Mouse (Mus musculus) thymus, postnatal 0 days (tissue): Measurements from ENCODE around the gene Atxn10. TPM values are rescaled to one million over a fixed set of nuclear protein-coding genes. Genes with fewer than 3 reads are reported as not detected.

Experiments used
- DNase-seq: peaks from one replicate; pipeline ENCODE4 v3.0.0-alpha.2; 2015; ENCODE audit warnings: low spot score
- polyA plus RNA-seq: library from polyadenylated mRNA; unstranded; fragments of >200 nt; fragmentation: Nextera tagmentation; extraction: Ambion mirVana; gene quantifications from 2 replicates; pipeline ENCODE4 v1.2.1, GENCODE M21; 2015

The Atxn10 gene
- polyA plus RNA-seq, 1 experiment from 2014 or later, result 226 TPM

- DNase-seq, result peak; percentile 21
Measured at GRCm38 (mm10) chr15:85401926-85402325, 65.9 kb downstream of the Atxn10 start.

- DNase-seq, result peak; percentile 73
Measured at GRCm38 (mm10) chr15:85403256-85403731, 67.2 kb downstream of the Atxn10 start.

GRCm38 (mm10) chr15:85404739-85405138 lies 68.7 kb downstream of the Atxn10 start:
- DNase-seq, result no peak

- DNase-seq, result no peak
Measured at GRCm38 (mm10) chr15:85405567-85405966, 69.5 kb downstream of the Atxn10 start.

- peak; percentile 53 for DNase-seq
Measured at GRCm38 (mm10) chr15:85406846-85407245, 70.8 kb downstream of the Atxn10 start.

DNA sequence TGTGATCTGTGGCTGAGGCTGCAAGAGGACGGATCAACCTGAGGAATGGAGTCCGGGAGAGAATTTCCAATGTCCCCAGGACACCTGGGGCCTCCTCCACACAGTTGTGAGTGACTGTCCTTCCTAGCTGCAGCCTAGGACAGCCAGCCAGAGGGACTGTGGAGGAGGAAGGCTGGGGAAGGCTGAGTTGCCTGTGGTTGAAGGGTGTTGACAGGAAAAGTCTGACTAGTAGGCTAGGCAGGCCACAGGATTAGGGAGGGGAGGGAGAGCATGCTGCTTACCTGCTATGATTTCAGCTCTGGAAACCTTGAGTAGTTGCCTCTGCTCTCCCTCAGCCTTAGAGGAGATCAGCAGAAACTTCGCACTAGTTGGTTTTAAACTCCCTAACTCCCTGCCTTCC lies 71.3 kb downstream of the Atxn10 start:
- DNase-seq, result no peak

GRCm38 (mm10) chr15:85408790-85409189 lies 72.7 kb downstream of the Atxn10 start:
- no peak for DNase-seq

DNA sequence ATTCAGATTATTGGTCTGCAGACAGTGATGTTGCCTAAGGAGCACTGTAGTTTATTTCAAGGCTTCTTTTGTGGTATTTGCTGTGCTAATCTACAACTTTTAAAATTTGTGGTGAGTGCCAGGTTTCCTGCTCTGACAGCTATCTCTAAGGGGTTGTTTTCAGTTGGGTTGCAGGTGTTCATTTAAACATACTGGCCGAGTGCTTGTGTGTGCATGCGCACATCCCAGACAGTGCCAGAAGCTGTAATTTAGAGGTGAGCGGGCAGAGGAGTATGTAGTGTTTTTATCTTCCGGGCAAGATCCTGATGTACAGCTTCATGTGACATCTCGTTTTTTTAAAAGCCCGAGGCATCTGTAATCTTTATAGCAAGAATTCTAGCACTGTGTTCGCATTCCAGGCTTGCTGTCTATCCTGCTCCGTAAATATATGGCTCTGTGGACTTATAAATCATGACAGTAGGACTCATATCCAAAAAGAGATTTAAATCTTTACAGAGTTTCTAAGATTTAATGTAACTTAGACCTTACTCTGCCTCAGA lies 73.3 kb downstream of the Atxn10 start:
- peak; percentile 83 for DNase-seq

GRCm38 (mm10) chr15:85409836-85410235 lies 73.8 kb downstream of the Atxn10 start:
- peak; percentile 14 for DNase-seq

DNA sequence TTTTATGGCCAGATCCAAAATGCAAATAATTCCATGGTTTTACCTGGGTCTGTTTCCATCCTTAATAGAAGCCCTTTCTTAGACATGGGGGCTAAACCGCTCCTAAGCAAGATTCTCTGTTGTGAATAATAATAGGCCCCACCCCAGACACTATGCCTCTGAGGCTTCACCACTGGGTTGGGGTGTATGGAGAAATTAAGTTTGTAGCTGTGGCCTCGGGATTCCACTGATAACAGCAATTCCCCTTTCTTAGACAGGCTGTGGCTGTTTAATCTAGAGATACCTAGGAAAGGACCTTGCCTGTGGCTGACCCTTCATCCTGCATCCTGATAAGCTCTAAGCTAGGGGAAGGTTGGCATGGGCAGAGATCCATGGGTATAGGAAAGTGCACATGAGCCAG lies 78.6 kb downstream of the Atxn10 start:
- DNase-seq, result no peak

- DNase-seq, result no peak
Measured at GRCm38 (mm10) chr15:85420686-85421085, 84.6 kb downstream of the Atxn10 start.

- no peak for DNase-seq
Measured at GRCm38 (mm10) chr15:85424197-85424596, 88.2 kb downstream of the Atxn10 start.

- no peak for DNase-seq
Measured at GRCm38 (mm10) chr15:85428140-85428539, 92.1 kb downstream of the Atxn10 start.

DNA sequence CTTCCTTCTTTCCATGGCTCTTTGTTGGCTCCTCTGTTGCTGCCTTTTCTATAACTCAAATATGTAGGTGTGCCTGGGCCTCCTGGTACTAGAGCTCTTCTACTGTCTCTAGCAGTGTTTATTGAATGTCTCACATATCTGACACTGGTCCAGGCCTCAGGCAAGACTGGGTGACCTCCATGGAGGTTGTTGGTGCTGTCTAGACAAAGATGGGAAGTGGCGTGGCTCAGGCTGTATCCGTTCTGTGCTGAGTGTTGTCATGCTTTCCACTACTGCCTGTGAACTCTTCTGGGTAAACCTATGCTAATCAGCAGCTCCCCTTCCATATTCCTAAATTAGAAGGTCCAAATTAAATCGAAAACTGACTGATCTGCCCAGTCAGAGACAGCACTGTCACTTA lies 106.5 kb downstream of the Atxn10 start:
- no peak for DNase-seq

GRCm38 (mm10) chr15:85446652-85447051 lies 110.6 kb downstream of the Atxn10 start:
- no peak for DNase-seq

DNA sequence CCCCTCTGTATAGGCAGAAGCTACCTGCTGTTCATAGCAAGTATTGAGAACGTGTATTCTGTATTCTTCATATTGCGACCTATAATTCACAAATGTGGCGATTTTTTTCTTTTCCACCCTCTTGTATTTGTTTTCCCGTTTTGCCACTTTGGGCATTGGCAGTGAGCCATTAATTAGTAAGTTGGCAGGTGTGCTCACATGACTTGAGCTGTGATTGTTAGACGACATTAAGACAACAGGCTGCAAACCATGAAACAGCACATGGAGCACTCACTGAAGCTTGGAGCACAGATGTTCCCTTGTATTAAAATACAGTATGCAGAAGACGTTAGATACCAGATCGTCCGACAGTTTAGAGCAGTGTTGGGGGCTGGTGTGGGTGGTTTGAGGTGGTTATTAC lies 120.8 kb downstream of the Atxn10 start:
- no peak for DNase-seq

GRCm38 (mm10) chr15:85457838-85458237 lies 121.8 kb downstream of the Atxn10 start:
- DNase-seq, result no peak

DNA sequence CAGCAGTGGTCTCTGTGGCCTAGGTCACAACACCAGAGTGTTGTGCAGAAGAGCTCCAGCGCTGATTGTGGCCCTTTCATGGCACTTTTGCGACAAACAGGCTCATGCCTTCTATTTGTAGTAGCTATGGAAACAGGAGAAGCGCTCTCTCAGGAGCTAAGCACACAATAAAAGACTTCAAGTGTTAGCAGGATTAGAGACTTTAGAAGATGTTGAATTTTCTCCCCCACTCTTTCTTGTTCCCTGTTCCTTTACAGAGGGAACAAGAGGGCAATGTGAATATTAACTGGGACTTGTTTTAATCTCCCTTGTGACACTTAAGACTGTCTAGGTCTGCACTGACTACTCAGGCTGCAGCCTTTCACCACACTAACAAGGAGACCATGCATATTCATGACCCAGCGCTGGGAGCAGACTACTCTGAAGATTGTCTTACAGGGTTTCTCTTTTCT lies 122.6 kb downstream of the Atxn10 start:
- DNase-seq, result no peak

DNA sequence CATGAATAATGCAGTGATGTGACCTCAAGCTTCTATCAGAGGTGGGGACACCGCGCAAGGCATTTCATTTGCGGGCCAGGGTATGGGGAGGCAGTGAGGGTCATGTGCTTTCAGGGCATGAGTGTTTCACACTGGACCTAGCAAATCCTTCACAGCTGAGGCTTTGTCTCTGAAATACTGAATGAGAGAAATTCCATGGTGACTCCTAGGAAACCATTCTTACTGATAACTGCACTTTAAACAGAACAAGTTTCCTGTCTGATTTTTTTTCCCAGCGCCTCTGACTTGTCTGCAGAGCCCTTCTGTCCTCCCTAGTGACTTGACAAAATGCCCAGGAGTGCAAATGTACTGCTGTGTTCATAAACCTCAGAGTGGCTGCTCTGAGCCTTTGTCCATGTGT lies 125.5 kb downstream of the Atxn10 start:
- DNase-seq, result no peak

DNA sequence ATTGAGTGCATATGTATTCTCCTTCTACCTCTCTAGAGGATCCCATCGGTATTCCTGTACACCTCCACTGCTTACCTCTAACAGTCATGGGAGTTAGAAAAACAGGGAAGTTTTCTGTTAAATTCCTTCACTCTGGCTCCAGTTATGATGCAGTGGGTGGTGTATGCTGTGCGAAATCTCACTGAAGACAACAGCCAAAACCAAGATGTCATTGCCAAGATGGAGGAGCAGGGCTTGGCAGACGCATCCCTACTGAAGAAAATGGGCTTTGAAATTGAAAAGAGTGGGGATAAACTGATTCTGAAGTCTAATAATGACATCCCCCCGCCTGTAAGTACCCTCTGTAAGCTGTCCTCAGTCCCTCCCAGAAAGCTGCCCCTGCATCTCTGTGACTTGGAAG lies 126.1 kb downstream of the Atxn10 start:
- no peak for DNase-seq

DNA sequence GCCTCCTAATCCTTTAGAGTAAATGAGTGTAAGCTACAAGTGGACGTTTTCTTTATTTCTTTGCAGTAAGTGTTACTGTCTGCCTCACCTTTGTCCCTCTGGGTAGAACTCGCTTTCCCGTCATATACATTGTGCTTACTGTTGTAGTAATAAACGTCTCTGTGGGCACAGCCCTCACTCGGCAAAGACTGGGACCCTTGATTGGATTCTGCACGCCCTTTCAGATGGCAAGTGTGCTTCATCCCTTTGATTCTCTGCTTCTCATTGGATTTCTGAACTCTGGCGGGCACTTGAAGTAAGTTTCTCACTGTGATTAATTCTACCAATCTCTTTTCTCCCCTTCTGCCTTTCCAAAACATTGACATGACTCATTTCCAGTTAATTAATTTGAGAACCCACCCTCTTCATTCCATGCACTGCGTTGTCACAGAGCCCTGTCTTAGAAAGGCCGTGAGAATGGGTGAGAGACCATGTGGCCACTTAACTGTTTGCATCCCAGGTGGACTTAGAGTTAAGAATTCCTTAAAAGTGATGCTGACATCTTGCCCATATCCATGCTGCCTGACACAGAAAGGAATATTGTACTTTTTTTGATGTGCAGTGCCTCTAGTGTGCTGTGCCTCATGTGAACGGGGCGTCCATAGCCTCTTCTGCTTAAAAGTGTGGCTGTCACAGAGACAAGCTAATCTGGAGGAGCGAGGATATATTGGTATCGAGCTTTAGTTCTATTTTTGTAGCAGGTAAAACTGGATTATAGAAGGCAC lies 127.2 kb downstream of the Atxn10 start:
- no peak for DNase-seq

- DNase-seq, result no peak
Measured at GRCm38 (mm10) chr15:85464190-85464589, 128.1 kb downstream of the Atxn10 start.
